Mouse (Mus musculus) kidney, adult 2 months (tissue): ENCODE measurements around the gene Usp33. TPM values are rescaled to one million over a fixed set of nuclear protein-coding genes. Genes with fewer than 3 reads are reported as not detected.
A peak's percentile ranks its signal among the peaks of the same experiment; 100 is the strongest.

Experiments used
- DNase-seq: peaks from one replicate; pipeline ENCODE4 v3.0.0; 2021
- H3K27ac ChIP-seq: fragments of 200-500 bp; 2 replicates; pipeline ENCODE4 v1.5.1; 2012; ENCODE audit warnings: low read depth, low read length, control low read depth, inconsistent platforms; ENCODE audit not compliant: insufficient read depth
- H3K27me3 ChIP-seq: fragments of 200-500 bp; replicated peaks from 2 replicates; pipeline ENCODE4 v1.6.1; 2012; ENCODE audit warnings: mild to moderate bottlenecking, moderate library complexity, low read length, inconsistent platforms; ENCODE audit not compliant: control insufficient read depth, insufficient read depth
- H3K36me3 ChIP-seq: fragments of 200-500 bp; 2 replicates; pipeline ENCODE4 v1.6.1; 2012; ENCODE audit warnings: mild to moderate bottlenecking, moderate library complexity, low read length, inconsistent platforms; ENCODE audit not compliant: control insufficient read depth, insufficient read depth
- H3K4me1 ChIP-seq: fragments of 200-500 bp; 2 replicates; pipeline ENCODE4 v1.6.1; 2011; ENCODE audit warnings: low read length; ENCODE audit not compliant: control insufficient read depth, insufficient read depth
- H3K4me3 ChIP-seq: fragments of 200-500 bp; 2 replicates; pipeline ENCODE4 v1.5.1; 2011; ENCODE audit warnings: mild to moderate bottlenecking, low read depth, low read length, control low read depth; ENCODE audit not compliant: insufficient read depth
- CTCF ChIP-seq: fragments of 200-500 bp; conservative IDR thresholded peaks from 2 replicates; pipeline ENCODE4 v1.5.1; 2011; ENCODE audit warnings: low read depth, mild to moderate bottlenecking, control low read depth, low read length, moderate library complexity, mixed read lengths; ENCODE audit not compliant: insufficient read depth, insufficient read length
- POLR2A ChIP-seq: fragments of 200-500 bp; IDR thresholded peaks from one replicate; pipeline ENCODE4 v1.6.1; 2011; ENCODE audit warnings: low read depth, low read length, control low read depth
- WGBS: fragments of 180-500 bp; shearing (Covaris S2); methylation state at CpG from one replicate; pipeline ENCODE4 v1.1.7; 2018; 5-methylcytosine and 5-hydroxymethylcytosine counted together
- polyA plus RNA-seq: library from polyadenylated mRNA; depleted of rRNA; stranded (reverse); fragments of >200 nt; gene quantifications from 2 replicates; pipeline ENCODE4 v1.2.3, GENCODE M21; 2012

The Usp33 gene
- polyA plus RNA-seq, 1 experiment, result 21.0 TPM

DNA sequence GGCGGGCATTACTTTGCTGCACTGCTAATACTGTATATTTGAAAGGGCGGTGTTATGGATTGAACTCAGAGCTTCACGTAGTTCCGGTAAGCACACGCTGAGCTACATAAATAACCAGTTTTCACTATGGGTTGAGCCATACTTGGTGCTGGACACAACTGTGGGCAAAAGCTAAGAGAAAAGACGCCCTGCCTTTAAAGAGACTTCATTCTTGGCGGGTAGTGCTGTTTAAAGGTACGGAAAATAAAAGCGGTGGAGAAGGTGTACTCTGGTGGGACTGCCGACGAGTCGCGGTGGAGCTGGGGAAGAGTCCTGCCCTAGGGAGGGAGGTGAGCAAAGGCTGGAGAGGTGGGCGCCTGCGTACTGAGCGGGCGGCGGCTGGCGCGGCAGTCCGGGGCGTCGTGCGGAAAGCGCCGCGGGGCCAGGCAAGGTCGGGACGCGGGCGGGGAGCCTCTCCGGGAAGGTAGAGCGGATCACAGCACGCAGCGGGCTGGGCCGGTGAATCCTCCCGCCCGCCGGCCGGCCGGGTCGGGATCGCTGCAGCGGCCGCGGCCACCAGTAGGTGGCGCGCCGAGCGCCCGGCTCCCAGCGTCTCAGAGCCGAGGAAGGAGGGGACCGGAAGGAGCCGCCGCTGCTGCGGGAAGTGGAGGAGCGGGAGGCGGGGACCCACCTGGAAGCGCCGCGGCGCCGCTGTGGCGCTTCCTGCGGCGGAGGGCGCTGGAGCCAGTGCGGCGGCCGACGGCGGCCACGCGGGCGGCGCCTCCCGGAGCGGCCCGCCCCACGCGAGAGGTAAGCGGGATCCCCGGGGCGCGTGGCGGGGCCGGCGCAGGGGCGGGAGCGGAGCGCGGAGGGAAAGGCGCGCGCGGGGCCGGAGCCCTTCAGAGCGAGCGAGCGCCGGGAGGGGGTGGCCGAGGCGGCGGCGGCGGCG lies 49.3 kb downstream of the Usp33 start, which contains the start of gene Zzz3:
TSS of gene Zzz3 (plus strand) at position 124 of the 928 bp plus-strand sequence.
- peak; percentile 96 for DNase-seq
- WGBS, result 2% methylated on average over 100 of the region's 108 CpGs
- TF ChIP-seq POLR2A, result no peak
- TF ChIP-seq CTCF, result peak; percentile 59
- no peaks in the 10 kb centered on the region for H3K27me3 ChIP-seq
- H3K4me1 ChIP-seq, result peaks cover 22% of the 10 kb centered on the region
- peaks cover 2% of the 10 kb centered on the region; the same call in 1 of the 2 replicates for H3K36me3 ChIP-seq
- peak within 1 kb of the TSS; percentile 95 for H3K4me3 ChIP-seq
- peak within 1 kb of the TSS; percentile 100 for H3K27ac ChIP-seq

DNA sequence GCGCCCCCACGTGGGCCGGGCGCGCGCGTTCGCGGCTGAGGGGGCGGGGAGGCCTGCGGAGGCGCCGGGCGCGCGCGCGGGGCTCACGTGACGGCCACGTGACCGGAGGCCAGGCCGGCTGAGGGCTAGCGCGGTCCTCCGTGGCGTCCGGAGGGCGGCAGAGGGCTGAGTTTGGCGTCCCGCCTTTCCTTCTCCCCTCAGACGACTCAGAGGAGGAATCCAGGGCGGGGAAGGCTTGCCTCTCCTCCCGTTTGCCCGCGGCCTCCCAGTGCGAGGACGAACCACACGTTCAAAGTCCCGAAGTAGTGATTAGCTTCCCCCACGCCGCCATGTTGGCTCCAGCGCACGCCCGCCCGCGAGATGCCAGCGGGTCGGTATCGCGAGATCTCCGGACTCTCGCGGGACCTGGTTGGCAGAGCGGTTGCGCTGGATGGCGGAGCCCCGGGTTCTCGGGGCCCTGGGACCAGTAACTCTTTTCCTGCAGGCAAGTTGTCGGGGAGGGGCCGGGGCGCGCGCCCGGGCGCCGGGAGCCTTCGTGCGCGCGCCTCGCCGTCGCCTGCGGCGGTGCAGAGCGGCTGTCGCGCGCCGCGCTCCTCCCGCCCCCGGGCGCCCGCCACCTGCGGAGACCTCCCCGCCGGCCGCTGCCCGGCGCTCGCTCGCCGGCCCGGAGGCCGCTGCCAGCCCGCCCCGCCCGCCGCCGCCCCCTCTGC lies 50.2 kb downstream of the Usp33 start:
- Histone ChIP-seq H3K4me3 (peak overlapping the region; percentile 95), H3K36me3 (peaks cover 2% of the 10 kb centered on the region; the same call in 1 of the 2 replicates), H3K27ac (peak overlapping the region; percentile 100), H3K27me3 (no peaks in the 10 kb centered on the region), H3K4me1 (peaks cover 24% of the 10 kb centered on the region)
- peak; percentile 98 for DNase-seq
- 3% methylated on average over 93 of the region's 102 CpGs for WGBS
- TF ChIP-seq POLR2A (peak; percentile 89), CTCF (no peak)

DNA sequence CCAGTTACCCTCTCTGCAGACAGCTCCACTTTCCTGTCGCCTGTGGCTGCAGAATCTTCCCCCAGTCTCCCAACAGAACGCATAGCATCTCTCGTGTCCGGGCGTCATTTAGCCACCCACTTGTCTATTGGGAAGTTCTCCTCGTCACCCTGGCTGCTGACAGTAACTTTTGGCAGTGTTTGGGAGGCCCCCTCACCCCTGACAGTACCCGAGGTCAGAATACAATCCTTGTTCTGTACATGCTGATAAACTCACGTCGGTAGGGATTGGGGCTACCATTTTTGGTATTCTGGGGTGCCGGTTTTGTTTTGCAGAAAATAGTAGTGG lies 50.7 kb downstream of the Usp33 start:
- TF ChIP-seq CTCF (no peak), POLR2A (no peak)
- peaks cover 26% of the 10 kb centered on the region for H3K4me1 ChIP-seq
- DNase-seq, result no peak
- no peaks in the 10 kb centered on the region for H3K27me3 ChIP-seq
- H3K27ac ChIP-seq, result peak overlapping the region; percentile 100
- H3K36me3 ChIP-seq, result no peaks in the 10 kb centered on the region; the same call in 1 of the 2 replicates
- WGBS, result 0% methylated on average over 10 of the region's 10 CpGs
- H3K4me3 ChIP-seq, result peak overlapping the region; percentile 95

DNA sequence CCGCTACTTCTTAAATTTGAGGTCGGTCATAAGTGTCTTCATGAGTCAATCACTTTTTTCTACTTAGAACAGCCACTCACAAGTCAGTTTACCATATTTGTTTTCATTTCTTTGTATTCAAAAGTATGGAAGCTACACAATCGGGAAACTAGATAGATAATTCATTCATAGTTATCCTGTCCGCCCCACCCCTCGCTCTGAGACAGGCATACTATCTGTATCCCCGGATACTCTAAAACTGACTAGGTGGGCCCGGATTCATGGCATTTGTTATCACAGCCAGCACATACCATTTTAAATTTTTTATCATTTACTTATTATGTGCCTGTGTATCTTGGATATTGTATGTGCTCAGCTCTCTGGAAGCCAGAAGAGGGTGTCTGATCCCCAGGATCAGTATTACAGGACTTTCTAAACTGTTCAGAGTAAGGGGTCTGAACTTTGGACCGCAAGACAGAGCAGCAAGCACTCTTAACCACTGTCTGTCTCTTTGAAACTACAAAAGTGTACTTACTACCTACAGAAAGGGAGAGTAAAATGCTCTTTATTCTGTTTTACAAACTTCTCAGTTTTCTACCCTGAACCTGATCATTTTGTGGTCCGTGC lies 51.2 kb downstream of the Usp33 start:
- 23% methylated on average over 9 of the region's 9 CpGs for WGBS
- no peaks in the 10 kb centered on the region for H3K36me3 ChIP-seq
- H3K4me1 ChIP-seq, result peaks cover 29% of the 10 kb centered on the region
- peak overlapping the region; percentile 95 for H3K4me3 ChIP-seq
- H3K27me3 ChIP-seq, result no peaks in the 10 kb centered on the region
- TF ChIP-seq POLR2A (no peak), CTCF (no peak)
- peak; percentile 56 for DNase-seq
- peak overlapping the region; percentile 25; the same call in 1 of the 2 replicates for H3K27ac ChIP-seq

DNA sequence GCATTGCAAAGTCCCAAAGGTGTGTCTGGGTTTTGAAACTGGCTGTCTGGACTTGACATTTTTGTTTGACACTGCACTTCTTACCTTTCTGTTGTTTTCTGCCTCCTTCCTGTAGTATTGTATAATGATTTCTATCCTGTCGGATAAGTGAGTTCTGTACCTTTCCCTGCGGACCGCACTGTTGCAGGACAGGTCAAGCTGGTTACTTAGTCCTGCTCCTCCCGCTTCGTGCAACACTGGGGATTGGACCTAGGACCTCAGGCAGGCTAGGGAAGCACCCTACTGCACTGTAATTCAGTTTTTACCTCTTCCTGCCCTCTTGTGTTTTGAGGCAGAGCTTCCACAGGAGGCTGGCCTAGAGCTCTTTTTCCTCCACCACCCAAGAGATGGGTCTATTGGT lies 54.2 kb downstream of the Usp33 start:
- Histone ChIP-seq H3K4me3 (no peak overlapping the region), H3K27ac (peak overlapping the region; percentile 42), H3K4me1 (peaks cover 45% of the 10 kb centered on the region), H3K36me3 (no peaks in the 10 kb centered on the region), H3K27me3 (no peaks in the 10 kb centered on the region)
- peak; percentile 60 for DNase-seq
- TF ChIP-seq CTCF, result no peak
- no peak for TF ChIP-seq POLR2A
- WGBS, result 34% methylated on average over 5 of the region's 5 CpGs

DNA sequence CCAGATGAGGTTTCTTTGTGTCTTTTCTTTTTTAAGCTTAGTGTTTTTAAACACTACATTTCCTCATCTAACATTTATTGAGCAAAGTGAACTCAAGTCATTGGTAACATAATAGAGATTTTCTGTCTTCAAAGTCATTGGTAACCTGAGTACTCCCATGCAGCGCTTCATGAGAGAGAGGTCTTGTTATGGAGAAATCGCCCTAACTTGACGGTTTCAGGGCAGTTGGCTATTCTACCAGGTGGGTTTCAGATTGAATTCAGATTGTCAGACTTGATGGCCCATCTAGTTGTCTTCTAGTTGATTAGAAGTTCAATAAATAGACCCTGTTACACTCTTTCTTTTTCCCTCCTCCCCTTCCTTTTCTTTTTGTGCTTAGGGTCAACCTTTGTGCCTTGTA lies 54.6 kb downstream of the Usp33 start:
- DNase-seq, result peak; percentile 36
- no peak overlapping the region for H3K4me3 ChIP-seq
- no peaks in the 10 kb centered on the region for H3K27me3 ChIP-seq
- no peak for TF ChIP-seq POLR2A
- WGBS, result 71% methylated on average over 3 of the region's 3 CpGs
- peaks cover 50% of the 10 kb centered on the region for H3K4me1 ChIP-seq
- peak overlapping the region; percentile 42; the same call in 1 of the 2 replicates for H3K27ac ChIP-seq
- no peaks in the 10 kb centered on the region for H3K36me3 ChIP-seq
